Mouse (Mus musculus) hindbrain, embryonic 15.5 days (tissue): ENCODE results near the gene Ntm. TPM values are rescaled to one million over a fixed set of nuclear protein-coding genes. Genes with fewer than 3 reads are reported as not detected.

Source experiments
- ATAC-seq: fragments of 200-750 bp; cut with Nextera tagmentation; 2 replicates; pipeline ENCODE4 v1.8.0; 2017; ENCODE audit warnings: low read depth, moderate number of reproducible peaks, moderate TSS enrichment; ENCODE audit not compliant: low FRiP score
- H3K27ac ChIP-seq: fragments of 300-500 bp; sonication (generic); replicated peaks from 2 replicates; pipeline ENCODE4 v1.5.1; 2015; ENCODE audit warnings: mild to moderate bottlenecking, inconsistent platforms
- H3K27me3 ChIP-seq: fragments of 300-500 bp; sonication (generic); 2 replicates; pipeline ENCODE4 v1.6.1; 2015; ENCODE audit warnings: control low read depth, inconsistent platforms
- H3K36me3 ChIP-seq: fragments of 300-500 bp; sonication (generic); 2 replicates; pipeline ENCODE4 v1.6.1; 2015; ENCODE audit warnings: control low read depth, inconsistent platforms
- H3K4me1 ChIP-seq: fragments of 300-500 bp; sonication (generic); replicated peaks from 2 replicates; pipeline ENCODE4 v1.6.1; 2015; ENCODE audit warnings: control low read depth, inconsistent platforms
- H3K4me2 ChIP-seq: fragments of 300-500 bp; sonication (generic); 2 replicates; pipeline ENCODE4 v1.6.1; 2015; ENCODE audit warnings: moderate library complexity, mild to moderate bottlenecking, inconsistent platforms
- H3K4me3 ChIP-seq: fragments of 300-500 bp; sonication (generic); 2 replicates; pipeline ENCODE4 v1.5.1; 2015; ENCODE audit warnings: mild to moderate bottlenecking, inconsistent platforms
- H3K9ac ChIP-seq: fragments of 300-500 bp; sonication (generic); 2 replicates; pipeline ENCODE4 v1.6.1; 2015; ENCODE audit warnings: inconsistent platforms
- H3K9me3 ChIP-seq: fragments of 300-500 bp; sonication (generic); 2 replicates; pipeline ENCODE4 v1.6.1; 2016; ENCODE audit warnings: control low read depth, inconsistent platforms
- WGBS: fragments of 180-500 bp; shearing (Covaris S2); methylation state at CpG from one replicate; pipeline ENCODE4 v1.1.7; 2015; 5-methylcytosine and 5-hydroxymethylcytosine counted together
- polyA plus RNA-seq: library from polyadenylated mRNA; unstranded; fragments of >200 nt; fragmentation: Nextera tagmentation; extraction: Ambion mirVana; gene quantifications from 2 replicates; pipeline ENCODE4 v1.2.1, GENCODE M21; 2015

Ntm gene
- polyA plus RNA-seq, 1 experiment from 2014 or later = 250 TPM

- Histone ChIP-seq H3K9ac (no peak overlapping the region), H3K4me2 (no peak overlapping the region), H3K36me3 (no peaks in the 10 kb centered on the region), H3K9me3 (no peaks in the 10 kb centered on the region), H3K27me3 (no peaks in the 10 kb centered on the region), H3K4me3 (no peak overlapping the region), H3K27ac (no peak overlapping the region), H3K4me1 (peaks cover 8% of the 10 kb centered on the region)
- WGBS = 88% methylated on average over 6 of the region's 6 CpGs
- ATAC-seq = no peak
Measured at GRCm38 (mm10) chr9:29671861-29672260, 291.1 kb downstream of the Ntm start.

- ATAC-seq = no peak
- Histone ChIP-seq H3K4me3 (no peak overlapping the region), H3K27ac (no peak overlapping the region), H3K36me3 (no peaks in the 10 kb centered on the region), H3K4me1 (peaks cover 30% of the 10 kb centered on the region), H3K4me2 (no peak overlapping the region), H3K9ac (no peak overlapping the region), H3K9me3 (no peaks in the 10 kb centered on the region), H3K27me3 (no peaks in the 10 kb centered on the region)
- 68% methylated on average over 7 of the region's 7 CpGs for WGBS
Measured at GRCm38 (mm10) chr9:29663286-29663685, 299.7 kb downstream of the Ntm start.

- 9% methylated on average over 3 of the region's 3 CpGs for WGBS
- Histone ChIP-seq H3K9me3 (no peaks in the 10 kb centered on the region), H3K27ac (peak overlapping the region; percentile 65), H3K27me3 (no peaks in the 10 kb centered on the region), H3K9ac (no peak overlapping the region), H3K36me3 (no peaks in the 10 kb centered on the region), H3K4me1 (peaks cover 35% of the 10 kb centered on the region), H3K4me2 (no peak overlapping the region), H3K4me3 (no peak overlapping the region)
- ATAC-seq = peak; percentile 55; the same call in 1 of the 2 replicates
Measured at GRCm38 (mm10) chr9:29661468-29662145, 301.3 kb downstream of the Ntm start.

- no peak overlapping the region for H3K4me2 ChIP-seq
- H3K9me3 ChIP-seq = no peaks in the 10 kb centered on the region
- no peaks in the 10 kb centered on the region for H3K27me3 ChIP-seq
- no peaks in the 10 kb centered on the region for H3K36me3 ChIP-seq
- peaks cover 32% of the 10 kb centered on the region for H3K4me1 ChIP-seq
- H3K4me3 ChIP-seq = no peak overlapping the region
- WGBS = 45% methylated on average over 3 of the region's 3 CpGs
- H3K9ac ChIP-seq = no peak overlapping the region
- ATAC-seq = no peak
- H3K27ac ChIP-seq = no peak overlapping the region
Measured at GRCm38 (mm10) chr9:29660059-29660613, 302.8 kb downstream of the Ntm start.

- Histone ChIP-seq H3K9ac (no peak overlapping the region), H3K36me3 (no peaks in the 10 kb centered on the region), H3K27ac (no peak overlapping the region), H3K9me3 (no peaks in the 10 kb centered on the region), H3K27me3 (no peaks in the 10 kb centered on the region), H3K4me3 (no peak overlapping the region), H3K4me1 (peaks cover 24% of the 10 kb centered on the region), H3K4me2 (no peak overlapping the region)
- whole genome bisulfite sequencing = 32% methylated on average over 7 of the region's 7 CpGs
- no peak for ATAC-seq
Measured at GRCm38 (mm10) chr9:29657761-29658465, 305.0 kb downstream of the Ntm start.

GRCm38 (mm10) chr9:29654885-29655284, 308.1 kb downstream of the Ntm start:
- no peaks in the 10 kb centered on the region for H3K27me3 ChIP-seq
- H3K9ac ChIP-seq = no peak overlapping the region
- H3K9me3 ChIP-seq = no peaks in the 10 kb centered on the region
- H3K4me3 ChIP-seq = no peak overlapping the region
- ATAC-seq = no peak
- H3K36me3 ChIP-seq = no peaks in the 10 kb centered on the region
- 15% methylated on average over 6 of the region's 6 CpGs for WGBS
- no peak overlapping the region for H3K4me2 ChIP-seq
- H3K4me1 ChIP-seq = peaks cover 13% of the 10 kb centered on the region
- H3K27ac ChIP-seq = no peak overlapping the region

- Histone ChIP-seq H3K4me3 (no peak overlapping the region), H3K36me3 (no peaks in the 10 kb centered on the region), H3K27ac (no peak overlapping the region), H3K9ac (no peak overlapping the region), H3K4me1 (peaks cover 8% of the 10 kb centered on the region), H3K4me2 (no peak overlapping the region), H3K9me3 (no peaks in the 10 kb centered on the region), H3K27me3 (no peaks in the 10 kb centered on the region)
- no peak for ATAC-seq
- 68% methylated on average over 14 of the region's 14 CpGs for WGBS
Measured at GRCm38 (mm10) chr9:29653678-29654235, 309.2 kb downstream of the Ntm start.

GRCm38 (mm10) chr9:29652854-29653253, 310.1 kb downstream of the Ntm start:
- Histone ChIP-seq H3K9ac (no peak overlapping the region), H3K36me3 (no peaks in the 10 kb centered on the region), H3K9me3 (no peaks in the 10 kb centered on the region), H3K27me3 (no peaks in the 10 kb centered on the region), H3K4me1 (peaks cover 1% of the 10 kb centered on the region; the same call in 1 of the 2 replicates), H3K4me3 (no peak overlapping the region), H3K27ac (no peak overlapping the region), H3K4me2 (no peak overlapping the region)
- ATAC-seq = no peak
- WGBS = 78% methylated on average over 7 of the region's 7 CpGs

GRCm38 (mm10) chr9:29651856-29652255, 311.1 kb downstream of the Ntm start:
- 80% methylated on average over 5 of the region's 5 CpGs for WGBS
- ATAC-seq = no peak
- Histone ChIP-seq H3K9me3 (no peaks in the 10 kb centered on the region), H3K4me1 (no peaks in the 10 kb centered on the region), H3K27ac (no peak overlapping the region), H3K36me3 (no peaks in the 10 kb centered on the region), H3K4me3 (no peak overlapping the region), H3K4me2 (no peak overlapping the region), H3K9ac (no peak overlapping the region), H3K27me3 (no peaks in the 10 kb centered on the region)

GRCm38 (mm10) chr9:29651226-29651625, 311.7 kb downstream of the Ntm start:
- Histone ChIP-seq H3K9me3 (no peaks in the 10 kb centered on the region), H3K27me3 (no peaks in the 10 kb centered on the region), H3K4me1 (0 out of 2 replicates have a peak, but pooled peaks cover under 1% of the 10 kb centered on the region), H3K4me2 (no peak overlapping the region), H3K36me3 (no peaks in the 10 kb centered on the region), H3K4me3 (no peak overlapping the region), H3K9ac (no peak overlapping the region), H3K27ac (no peak overlapping the region)
- ATAC-seq = no peak
- WGBS = 44% methylated on average over 4 of the region's 4 CpGs

GRCm38 (mm10) chr9:29650679-29651078, 312.3 kb downstream of the Ntm start:
- Histone ChIP-seq H3K27me3 (no peaks in the 10 kb centered on the region), H3K4me1 (0 out of 2 replicates have a peak, but pooled peaks cover 6% of the 10 kb centered on the region), H3K9ac (no peak overlapping the region), H3K4me3 (no peak overlapping the region), H3K9me3 (no peaks in the 10 kb centered on the region), H3K36me3 (no peaks in the 10 kb centered on the region), H3K4me2 (no peak overlapping the region), H3K27ac (no peak overlapping the region)
- ATAC-seq = peak; percentile 28; the same call in 1 of the 2 replicates
- 22% methylated on average over 4 of the region's 4 CpGs for WGBS

- no peak overlapping the region for H3K9ac ChIP-seq
- 81% methylated on average over 5 of the region's 5 CpGs for WGBS
- no peak for ATAC-seq
Measured at GRCm38 (mm10) chr9:29650266-29650665, 312.7 kb downstream of the Ntm start.

More at GRCm38 (mm10) chr9:29650266-29650665, 312.7 kb downstream of the Ntm start:
- H3K4me1 ChIP-seq = peaks cover 10% of the 10 kb centered on the region; the same call in 1 of the 2 replicates
- no peaks in the 10 kb centered on the region for H3K9me3 ChIP-seq
- H3K4me3 ChIP-seq = no peak overlapping the region
- H3K27me3 ChIP-seq = no peaks in the 10 kb centered on the region
- no peak overlapping the region for H3K27ac ChIP-seq
- H3K4me2 ChIP-seq = no peak overlapping the region
- H3K36me3 ChIP-seq = no peaks in the 10 kb centered on the region
